14 mouse cellular contexts compared by ENCODE assay signal in genomic region chr1:73170668-73171008, GRCm38 (mm10).
DNase-seq lines count a peak whose midpoint lies in the region; ATAC-seq lines count a peak whose summit lies in the region.
"Had no signal": no experiment of that assay in that cellular context is flagged by ENCODE, and none has a peak within 500 bp of the region (broad histone marks: within the 10 kb centered on the region; RNA-seq: fewer than 3 reads in every experiment).

No protein-coding gene starts in this region.

- 43% methylated on average over 3 of the region's 3 CpGs for WGBS in hindbrain, embryonic 10.5 days
- 55% methylated on average over 3 of the region's 3 CpGs for WGBS in hindbrain, embryonic 13.5 days
- WGBS in midbrain, embryonic 11.5 days, result 40% methylated on average over 3 of the region's 3 CpGs
- WGBS in midbrain, embryonic 14.5 days, result 32% methylated on average over 3 of the region's 3 CpGs
- WGBS in embryonic facial prominence, embryonic 15.5 days, result 64% methylated on average over 3 of the region's 3 CpGs
- 49% methylated on average over 3 of the region's 3 CpGs for WGBS in neural tube, embryonic 11.5 days

- H3K4me3 ChIP-seq in hindbrain, embryonic 10.5 days, result no peak overlapping the region
- H3K4me3 ChIP-seq in hindbrain, embryonic 13.5 days, result no peak overlapping the region
- no peak overlapping the region for H3K4me3 ChIP-seq in midbrain, embryonic 11.5 days (ENCODE audit: low read depth, low read length)
- no peak overlapping the region for H3K4me3 ChIP-seq in midbrain, embryonic 14.5 days (replicated peaks; ENCODE audit: low read depth, low read length)
- H3K4me3 ChIP-seq in embryonic facial prominence, embryonic 15.5 days (replicated peaks), result no peak overlapping the region
- H3K4me3 ChIP-seq in neural tube, embryonic 11.5 days (ENCODE audit: low read depth, low read length), result no peak overlapping the region

- peaks cover 27% of the 10 kb centered on the region for H3K4me1 ChIP-seq in hindbrain, embryonic 10.5 days (replicated peaks)
- H3K4me1 ChIP-seq in hindbrain, embryonic 13.5 days (replicated peaks), result peaks cover 18% of the 10 kb centered on the region
- H3K4me1 ChIP-seq in midbrain, embryonic 11.5 days (ENCODE audit: control insufficient read depth, insufficient read depth, low read length), result peaks cover 16% of the 10 kb centered on the region
- H3K4me1 ChIP-seq in midbrain, embryonic 14.5 days (ENCODE audit: control insufficient read depth, insufficient read depth, low read length), result peaks cover 18% of the 10 kb centered on the region; the same call in 1 of the 2 replicates
- H3K4me1 ChIP-seq in embryonic facial prominence, embryonic 15.5 days, result no peaks in the 10 kb centered on the region
- peaks cover 10% of the 10 kb centered on the region; the same call in 1 of the 2 replicates for H3K4me1 ChIP-seq in neural tube, embryonic 11.5 days (ENCODE audit: control insufficient read depth, insufficient read depth, low read length)

- H3K9ac ChIP-seq in hindbrain, embryonic 13.5 days, result no peak overlapping the region
- H3K9ac ChIP-seq in midbrain, embryonic 11.5 days (ENCODE audit: low read length), result no peak overlapping the region
- no peak overlapping the region for H3K9ac ChIP-seq in midbrain, embryonic 14.5 days (replicated peaks; ENCODE audit: low read length)
- no peak overlapping the region for H3K9ac ChIP-seq in embryonic facial prominence, embryonic 15.5 days
- H3K9ac ChIP-seq in neural tube, embryonic 11.5 days (ENCODE audit: low read length), result no peak overlapping the region

- H3K36me3 ChIP-seq in hindbrain, embryonic 10.5 days, result no peaks in the 10 kb centered on the region
- no peaks in the 10 kb centered on the region for H3K36me3 ChIP-seq in hindbrain, embryonic 13.5 days
- no peaks in the 10 kb centered on the region for H3K36me3 ChIP-seq in midbrain, embryonic 11.5 days (ENCODE audit: control insufficient read depth, insufficient read depth, low read length)
- no peaks in the 10 kb centered on the region for H3K36me3 ChIP-seq in midbrain, embryonic 14.5 days (ENCODE audit: control insufficient read depth, insufficient read depth, low read length)
- H3K36me3 ChIP-seq in embryonic facial prominence, embryonic 15.5 days, result no peaks in the 10 kb centered on the region
- no peaks in the 10 kb centered on the region for H3K36me3 ChIP-seq in neural tube, embryonic 11.5 days (ENCODE audit: control insufficient read depth, insufficient read depth, low read length)

- peak overlapping the region; percentile 84 for H3K27ac ChIP-seq in hindbrain, embryonic 10.5 days
- H3K27ac ChIP-seq in hindbrain, embryonic 13.5 days, result no peak overlapping the region
- H3K27ac ChIP-seq in midbrain, embryonic 11.5 days (ENCODE audit: low read depth, low read length), result no peak overlapping the region; the same call in 1 of the 2 replicates
- H3K27ac ChIP-seq in midbrain, embryonic 14.5 days (replicated peaks; ENCODE audit: low read depth, low read length), result no peak overlapping the region; the same call in 1 of the 2 replicates
- H3K27ac ChIP-seq in embryonic facial prominence, embryonic 15.5 days (replicated peaks), result no peak overlapping the region
- no peak overlapping the region for H3K27ac ChIP-seq in neural tube, embryonic 11.5 days (ENCODE audit: low read depth, low read length)

- 0 out of 2 replicates have a peak, but pooled peaks cover 4% of the 10 kb centered on the region for H3K27me3 ChIP-seq in hindbrain, embryonic 10.5 days (ENCODE audit: insufficient read depth, poor library complexity, severe bottlenecking)
- no peaks in the 10 kb centered on the region for H3K27me3 ChIP-seq in hindbrain, embryonic 13.5 days
- peaks cover 18% of the 10 kb centered on the region for H3K27me3 ChIP-seq in midbrain, embryonic 11.5 days (ENCODE audit: control insufficient read depth, insufficient read depth, low read length)
- H3K27me3 ChIP-seq in midbrain, embryonic 14.5 days (ENCODE audit: control insufficient read depth, insufficient read depth, low read length), result 0 out of 2 replicates have a peak, but pooled peaks cover 4% of the 10 kb centered on the region
- H3K27me3 ChIP-seq in embryonic facial prominence, embryonic 15.5 days, result no peaks in the 10 kb centered on the region
- no peaks in the 10 kb centered on the region for H3K27me3 ChIP-seq in neural tube, embryonic 11.5 days (ENCODE audit: control insufficient read depth, insufficient read depth, low read length)
- H3K27me3 ChIP-seq: Patski had no signal

- no peak overlapping the region for H3K4me2 ChIP-seq in hindbrain, embryonic 13.5 days
- H3K4me2 ChIP-seq in midbrain, embryonic 11.5 days, result no peak overlapping the region
- no peak overlapping the region for H3K4me2 ChIP-seq in midbrain, embryonic 14.5 days (ENCODE audit: low read length)
- no peak overlapping the region for H3K4me2 ChIP-seq in embryonic facial prominence, embryonic 15.5 days (replicated peaks)
- H3K4me2 ChIP-seq in neural tube, embryonic 11.5 days (ENCODE audit: low read depth), result no peak overlapping the region
- H3K4me2 ChIP-seq: heart, embryonic 11.5 days; liver, embryonic 11.5 days had no signal

- peaks cover 12% of the 10 kb centered on the region for H3K9me3 ChIP-seq in hindbrain, embryonic 10.5 days
- H3K9me3 ChIP-seq in hindbrain, embryonic 13.5 days, result peaks cover 6% of the 10 kb centered on the region; the same call in 1 of the 2 replicates
- H3K9me3 ChIP-seq in midbrain, embryonic 11.5 days (ENCODE audit: control insufficient read depth, low read length), result peaks cover 10% of the 10 kb centered on the region; the same call in 1 of the 2 replicates
- H3K9me3 ChIP-seq in midbrain, embryonic 14.5 days (ENCODE audit: control insufficient read depth, low read length), result peaks cover 6% of the 10 kb centered on the region
- 0 out of 2 replicates have a peak, but pooled peaks cover 3% of the 10 kb centered on the region for H3K9me3 ChIP-seq in embryonic facial prominence, embryonic 15.5 days (replicated peaks)
- no peaks in the 10 kb centered on the region for H3K9me3 ChIP-seq in neural tube, embryonic 11.5 days (ENCODE audit: control insufficient read depth, low read length)

- peak; percentile 56 for DNase-seq in hindbrain, embryonic 10.5 days (ENCODE audit: low spot score)
- DNase-seq in midbrain, embryonic 11.5 days (ENCODE audit: low spot score, missing footprints), result peak; percentile 87
- no peak for DNase-seq in midbrain, embryonic 14.5 days
- DNase-seq in neural tube, embryonic 11.5 days (ENCODE audit: low spot score), result peak; percentile 51
- no peak for DNase-seq in ovary, adult 18-20 months (ENCODE audit: low spot score)
- DNase-seq: adrenal gland, adult 8-10 months; layer of hippocampus, adult 9-11 months; lung, postnatal 10 days had no signal

- ATAC-seq in hindbrain, embryonic 13.5 days (ENCODE audit: low FRiP score), result no peak
- peak; percentile 15; the same call in 1 of the 2 replicates for ATAC-seq in midbrain, embryonic 11.5 days (ENCODE audit: low FRiP score)
- no peak for ATAC-seq in midbrain, embryonic 14.5 days (ENCODE audit: low FRiP score, low TSS enrichment)
- ATAC-seq in embryonic facial prominence, embryonic 15.5 days (ENCODE audit: insufficient number of reproducible peaks, low FRiP score, low TSS enrichment, low read depth), result peak; percentile 39; the same call in 1 of the 2 replicates
- ATAC-seq in neural tube, embryonic 11.5 days (ENCODE audit: insufficient read depth, low FRiP score, low TSS enrichment), result no peak
- ATAC-seq in activated CD4-positive, CD25-positive, alpha-beta regulatory T cell, adult 4 months, result no peak
- ATAC-seq: Patski had no signal

Comparison
In these comparisons a context has a peak if more than half of its experiments do, and no peak if none do; other contexts are left out.
1. DNase-seq: peak in hindbrain, embryonic 10.5 days (single experiment), midbrain, embryonic 11.5 days (single experiment) and neural tube, embryonic 11.5 days (single experiment); none in midbrain, embryonic 14.5 days (single experiment) and ovary, adult 18-20 months (single experiment).
2. ATAC-seq: peak in midbrain, embryonic 11.5 days (single experiment) and embryonic facial prominence, embryonic 15.5 days (single experiment); none in hindbrain, embryonic 13.5 days (single experiment), midbrain, embryonic 14.5 days (single experiment), neural tube, embryonic 11.5 days (single experiment) and activated CD4-positive, CD25-positive, alpha-beta regulatory T cell, adult 4 months (single experiment).